Mouse (Mus musculus) adrenal gland, postnatal 10 days (tissue): ENCODE measurements around the gene Pdcd6ip. TPM values are rescaled to one million over a fixed set of nuclear protein-coding genes. Genes with fewer than 3 reads are reported as not detected.
"Not testable (repeated sequence)": the region's sequence is repeated elsewhere in the genome, so short reads cannot be mapped to it uniquely, and the experiment has no call there.

Source experiments
- DNase-seq: peaks from one replicate; pipeline ENCODE4 v3.0.0; 2021; ENCODE audit warnings: mixed read lengths
- long read RNA-seq, 2 experiments: library from polyadenylated mRNA; stranded (forward); transcript quantifications; one replicate each; pipeline ENCODE4 v2.0.0; 2021
- total RNA-seq, 2 experiments: library from RNA; stranded (reverse); gene quantifications; 2 replicates each; pipeline ENCODE4 v1.2.3; 2021

The Pdcd6ip gene
- 100 to 1,000 TPM; 107 to 110 TPM for total RNA-seq
- long read RNA-seq, experiment 1, full-length matches to known transcripts: 27 of 59 reads
- long read RNA-seq, experiment 1, partial matches to known transcripts: 18 of 59 reads
- long read RNA-seq, experiment 1, other reads (novel, unspliced or antisense): 14 of 59 reads
- long read RNA-seq, experiment 2, full-length matches to known transcripts: 32 of 63 reads
- long read RNA-seq, experiment 2, partial matches to known transcripts: 8 of 63 reads
- long read RNA-seq, experiment 2, other reads (novel, unspliced or antisense): 23 of 63 reads

DNA sequence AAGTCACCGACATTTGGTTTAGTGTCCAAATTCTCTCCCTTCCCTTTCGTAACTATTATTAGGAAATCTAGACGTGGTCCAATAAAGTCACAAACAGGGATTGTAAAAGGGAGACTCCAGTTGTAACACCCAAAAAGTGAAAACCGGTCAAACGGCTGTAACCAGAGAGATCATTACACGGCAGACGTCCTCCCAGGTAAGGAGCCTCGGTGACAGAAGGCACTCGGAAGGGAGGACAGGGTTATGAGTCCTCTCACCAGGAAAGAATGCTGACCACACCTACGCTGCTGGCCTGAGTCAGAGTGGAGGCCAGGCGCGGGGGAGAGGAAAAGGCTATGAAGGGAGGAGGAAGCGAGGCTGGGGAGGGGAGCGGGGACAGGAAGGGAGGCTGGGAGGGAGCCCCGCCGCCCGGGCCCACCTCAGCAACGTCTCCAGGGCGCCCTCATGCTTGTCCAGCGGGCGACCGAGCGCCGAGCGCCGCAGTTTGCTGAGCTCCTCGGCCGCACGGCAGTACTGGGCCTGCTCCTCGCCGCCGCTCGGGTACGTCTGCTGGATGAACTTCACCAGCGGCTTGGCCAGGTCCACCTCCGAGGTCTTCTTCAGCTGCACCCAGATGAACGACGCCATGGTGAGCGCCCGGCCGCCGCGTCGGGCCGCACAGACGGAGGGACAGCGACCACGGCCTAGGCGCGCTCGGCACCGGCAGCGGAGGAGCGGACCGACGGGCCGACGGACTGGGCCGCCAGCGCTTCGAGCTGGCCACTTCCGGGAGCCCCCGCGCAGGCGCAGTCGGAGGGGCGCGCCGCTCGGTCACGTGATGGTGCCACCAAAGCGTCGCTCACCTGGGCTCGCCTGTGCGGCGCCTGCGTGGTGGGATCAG, at the start of gene Pdcd6ip:
Gene Pdcd6ip (minus strand): TSS at position 779 of the 880 bp plus-strand sequence.
- peak; percentile 96 for DNase-seq

DNA sequence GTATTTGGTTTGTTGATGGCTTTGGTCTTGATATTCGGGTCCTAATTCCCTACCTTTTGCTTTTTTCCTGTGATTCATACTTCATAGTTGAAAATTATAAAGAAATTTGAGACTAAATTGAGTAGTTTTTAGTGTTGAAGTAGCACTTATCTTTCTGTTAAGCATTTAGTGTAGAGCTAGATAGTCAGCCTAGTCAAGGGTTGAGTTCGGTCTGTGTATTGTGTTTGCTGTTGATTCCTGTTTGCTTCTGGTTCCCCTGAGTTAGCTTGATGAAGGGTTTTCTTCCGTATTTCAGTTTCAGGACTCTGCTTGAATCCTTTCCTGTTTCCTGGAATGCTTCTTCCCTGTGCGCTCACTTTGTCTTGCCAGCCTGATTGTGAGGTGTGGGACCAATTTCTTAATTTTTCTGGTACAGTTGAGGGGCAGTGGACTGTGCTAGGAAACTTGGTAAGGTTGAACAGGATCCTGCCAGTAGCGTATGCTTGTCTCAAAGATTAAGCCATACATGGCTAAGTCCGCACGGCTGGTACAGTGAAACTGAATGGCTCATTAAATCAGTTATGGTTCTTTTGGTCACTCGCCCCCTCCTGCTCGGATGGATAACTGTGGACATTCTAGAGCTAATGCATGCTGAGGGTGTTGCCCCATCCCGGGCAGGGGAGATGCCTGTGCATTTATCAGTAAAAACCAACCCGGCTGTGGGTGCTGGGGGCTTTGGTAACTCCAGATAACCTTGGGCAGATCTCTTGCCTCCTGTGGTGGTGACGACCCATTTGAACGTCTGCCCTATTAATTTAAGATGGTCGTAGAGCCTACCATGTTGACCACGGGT, 48.0 kb upstream of the Pdcd6ip start:
- DNase-seq: no peak

DNA sequence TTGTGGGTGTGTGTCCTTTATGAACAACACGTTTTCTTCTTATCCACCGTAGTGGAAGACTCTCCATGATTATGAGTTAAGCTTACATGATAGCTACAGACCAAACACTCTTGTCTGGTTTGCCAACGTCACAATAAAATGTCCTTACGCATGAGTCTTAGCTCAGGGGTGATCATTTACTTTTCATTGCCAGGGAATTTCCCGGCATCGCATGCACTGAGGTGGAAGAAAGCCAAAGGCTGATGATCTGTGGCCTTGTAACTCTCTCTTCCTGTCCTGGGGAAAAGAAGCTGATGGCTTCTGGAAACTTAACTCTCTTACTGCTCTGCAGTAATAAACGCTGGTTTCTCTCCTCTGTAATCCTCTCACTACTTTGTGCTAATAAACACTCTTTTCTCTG, 41.3 kb upstream of the Pdcd6ip start:
- peak; percentile 73 for DNase-seq

DNA sequence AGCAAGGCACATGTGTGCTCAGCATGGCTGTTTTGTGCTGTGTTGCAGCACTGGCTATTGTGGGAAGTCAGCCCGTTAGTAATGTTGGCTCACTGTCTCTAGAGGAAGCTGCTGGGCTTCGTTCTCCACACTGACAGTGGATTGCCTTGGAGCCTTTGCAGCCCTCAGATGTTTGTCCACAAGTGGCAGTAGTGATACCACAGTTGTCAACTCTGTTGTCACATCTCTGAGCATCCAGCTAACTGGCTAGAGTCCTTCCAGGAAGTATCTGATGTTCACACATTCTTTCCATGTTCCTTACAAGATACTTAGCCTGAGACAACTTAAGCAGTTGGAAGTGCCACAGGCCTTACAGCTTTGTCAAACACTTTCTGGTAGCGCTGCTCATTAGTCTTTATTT, 35.2 kb upstream of the Pdcd6ip start:
- DNase-seq: no peak

DNA sequence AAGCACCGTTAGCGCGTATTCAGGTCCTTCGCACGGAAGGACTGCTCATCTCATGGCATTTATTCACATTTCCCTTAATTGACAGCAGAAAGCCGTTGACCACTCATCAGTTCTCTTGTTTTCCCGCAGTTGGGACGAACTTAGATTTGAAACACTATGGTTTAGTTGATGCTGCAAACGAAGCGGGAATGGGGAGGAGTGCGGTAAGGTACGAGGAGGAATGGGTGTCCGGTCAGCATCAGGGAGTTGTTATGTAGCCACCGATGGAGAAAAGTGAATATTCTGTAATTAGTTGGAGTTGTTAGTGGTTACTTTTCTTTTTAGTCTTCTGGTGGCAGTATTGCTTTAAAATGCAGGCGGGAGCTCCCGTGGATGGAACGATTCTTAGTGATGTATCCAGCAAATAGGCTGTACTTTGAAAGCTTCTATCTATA, 34.3 kb upstream of the Pdcd6ip start:
- peak; percentile 23 for DNase-seq

DNA sequence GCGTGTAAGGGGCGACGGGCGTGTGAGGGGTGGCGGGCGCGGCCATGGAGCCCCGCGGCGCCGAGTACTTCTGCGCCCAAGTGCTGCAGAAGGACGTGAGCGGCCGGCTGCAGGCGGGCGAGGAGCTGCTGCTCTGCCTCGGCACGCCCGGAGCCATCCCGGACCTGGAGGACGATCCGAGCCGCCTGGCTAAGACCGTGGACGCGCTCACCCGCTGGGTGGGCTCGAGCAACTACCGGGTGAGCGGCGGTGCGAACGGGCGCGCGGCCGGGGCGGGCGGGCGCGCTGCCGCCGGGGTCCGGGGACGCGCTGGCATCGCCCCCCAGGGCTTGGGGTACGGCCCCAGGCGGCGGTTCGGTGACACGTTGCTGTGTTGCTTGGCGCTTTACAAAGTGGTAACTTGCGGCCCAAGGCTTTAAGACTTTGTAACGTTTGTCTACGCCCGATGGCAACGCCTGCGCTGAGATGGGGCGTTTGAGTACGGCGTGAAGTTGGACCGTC, 33.6 kb upstream of the Pdcd6ip start:
- peak; percentile 64 for DNase-seq

DNA sequence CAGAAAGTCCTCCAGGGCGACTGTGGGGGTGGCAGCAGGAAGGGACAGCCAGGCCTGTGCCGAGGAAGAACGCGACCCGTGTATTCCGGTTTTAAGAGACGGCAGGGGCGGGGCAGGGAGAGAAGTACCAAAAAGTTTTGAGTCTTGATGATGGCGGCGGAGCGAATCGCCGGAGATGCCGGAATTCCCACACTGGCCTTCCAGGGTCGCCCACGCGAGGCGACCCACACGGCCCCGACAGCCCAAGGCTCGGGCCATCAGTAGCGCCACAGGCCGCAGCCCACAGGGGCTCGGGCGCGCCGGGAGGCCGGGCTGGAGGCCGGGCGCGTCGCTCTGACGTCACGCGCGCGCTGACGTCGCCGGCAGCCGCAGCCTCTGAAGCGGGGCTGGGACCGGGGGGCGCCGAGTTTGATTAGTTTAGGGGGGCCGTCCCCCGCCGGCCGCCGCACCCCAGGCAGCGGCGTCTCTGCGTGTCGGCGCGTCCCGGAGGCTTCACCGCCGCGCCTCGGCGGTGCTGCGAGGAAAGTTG, 33.1 kb upstream of the Pdcd6ip start, which contains the start of gene Clasp2:
Gene Clasp2 (plus strand): TSS at position 366 of the 529 bp plus-strand sequence.
- peak; percentile 85 for DNase-seq

DNA sequence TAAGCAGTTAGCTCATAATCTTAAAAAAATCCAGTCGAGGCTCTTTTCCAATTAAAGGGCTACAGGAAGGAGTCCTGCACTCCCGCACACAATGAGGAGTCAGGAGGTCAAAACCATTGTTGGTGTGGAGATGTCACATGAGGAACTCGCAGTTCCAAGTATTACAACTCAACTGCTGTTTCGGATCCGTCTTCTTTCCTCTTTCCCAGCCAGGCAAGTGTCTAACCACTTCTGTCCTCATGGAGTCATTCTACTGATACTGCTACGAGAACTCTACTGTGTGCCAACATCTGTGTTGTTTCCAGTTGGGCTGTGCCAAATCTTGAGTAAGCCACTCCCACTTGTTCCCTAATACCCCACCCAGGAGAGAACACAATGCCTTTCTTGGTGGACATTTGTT, 30.9 kb upstream of the Pdcd6ip start:
- DNase-seq: no peak

DNA sequence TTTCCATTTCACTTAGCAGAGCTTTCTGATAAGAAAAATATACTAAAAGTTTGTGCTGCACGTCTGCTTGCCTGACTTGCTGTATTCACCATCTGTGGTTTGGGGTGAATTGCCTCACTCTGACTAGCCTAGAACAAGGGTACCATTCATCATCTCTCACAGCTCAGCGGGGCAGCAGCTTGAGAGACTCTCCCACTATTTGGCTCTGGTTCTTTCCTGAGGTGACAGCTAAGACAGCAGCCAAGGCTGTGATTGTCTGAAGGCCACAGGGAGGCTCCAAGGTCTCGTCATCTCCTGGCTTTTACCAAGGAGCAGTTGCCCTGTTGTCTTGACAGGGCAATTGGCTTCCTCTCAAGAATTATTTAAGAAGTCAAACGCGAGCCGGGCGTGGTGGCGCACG, 30.0 kb upstream of the Pdcd6ip start:
- peak; percentile 40 for DNase-seq

DNA sequence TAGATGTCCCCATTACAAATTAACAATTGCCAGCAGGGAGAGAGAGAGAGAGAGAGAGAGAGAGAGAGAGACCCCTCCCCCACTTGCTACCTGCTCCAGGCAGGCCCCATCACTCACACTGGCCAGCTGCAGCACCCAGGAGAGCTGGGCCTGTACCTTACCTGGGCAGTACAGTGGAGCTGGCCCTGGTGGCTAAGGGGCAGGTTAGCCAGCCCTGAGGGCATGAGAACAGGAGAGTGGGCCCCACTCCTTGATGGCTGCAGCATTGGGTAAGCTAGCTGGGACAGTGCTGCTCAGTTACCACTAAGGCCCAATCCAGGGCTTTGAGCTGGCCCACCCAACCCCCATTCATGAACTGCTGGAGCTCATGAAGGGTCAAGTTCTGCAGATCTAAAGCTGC, 27.9 kb upstream of the Pdcd6ip start:
- DNase-seq: no peak

DNA sequence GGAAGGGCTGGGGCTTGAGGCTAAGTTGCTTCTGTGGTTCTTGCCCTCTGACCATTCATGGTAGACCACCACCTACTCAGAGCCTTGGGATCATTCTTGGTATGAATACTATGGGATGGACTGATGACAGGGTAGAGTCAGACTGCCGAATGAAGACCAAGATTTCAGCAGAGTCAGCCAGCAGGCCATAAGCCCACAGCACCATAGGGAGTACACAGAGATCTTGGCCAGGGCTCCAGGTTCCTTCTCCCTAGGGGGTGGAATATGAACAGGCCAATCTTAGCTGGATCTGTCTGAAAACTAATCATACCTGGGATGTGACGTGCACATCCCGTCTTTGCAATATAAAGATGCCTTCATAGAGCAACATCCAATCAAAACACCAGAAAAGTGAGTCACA, 23.5 kb upstream of the Pdcd6ip start:
- DNase-seq: peak; percentile 26

DNA sequence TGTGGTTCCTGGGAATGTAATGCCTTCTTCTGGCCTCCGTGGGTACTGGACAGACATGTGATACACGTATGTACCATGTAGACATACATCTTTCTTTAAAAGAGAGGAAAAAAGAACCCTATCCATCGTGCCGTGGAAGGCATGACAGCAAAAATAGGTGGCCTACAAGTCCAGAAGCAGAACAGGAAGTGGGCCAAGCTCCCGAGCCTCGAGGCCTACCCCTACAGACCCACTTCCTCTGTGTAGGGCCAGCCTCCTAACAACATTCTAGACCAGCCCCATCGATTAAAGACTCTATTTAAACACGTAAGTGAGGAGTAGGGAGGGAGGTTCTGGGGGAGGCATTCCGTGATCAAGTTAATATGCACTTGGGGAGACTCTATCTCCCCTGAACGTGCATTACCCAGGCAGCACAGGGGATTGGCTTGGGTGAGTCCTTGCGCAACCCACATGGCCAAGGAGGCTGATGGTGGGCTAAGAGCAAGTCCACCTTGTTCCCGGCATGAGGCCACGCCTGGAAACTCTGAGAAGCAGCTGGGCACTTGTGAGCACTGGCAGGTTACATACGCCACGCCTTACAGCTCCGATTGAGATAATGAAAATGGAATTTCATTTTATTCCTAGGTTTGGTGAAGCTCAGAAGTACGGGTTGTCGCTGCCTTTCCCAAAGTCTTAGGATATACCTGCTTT, 19.1 kb upstream of the Pdcd6ip start:
- no peak for DNase-seq

DNA sequence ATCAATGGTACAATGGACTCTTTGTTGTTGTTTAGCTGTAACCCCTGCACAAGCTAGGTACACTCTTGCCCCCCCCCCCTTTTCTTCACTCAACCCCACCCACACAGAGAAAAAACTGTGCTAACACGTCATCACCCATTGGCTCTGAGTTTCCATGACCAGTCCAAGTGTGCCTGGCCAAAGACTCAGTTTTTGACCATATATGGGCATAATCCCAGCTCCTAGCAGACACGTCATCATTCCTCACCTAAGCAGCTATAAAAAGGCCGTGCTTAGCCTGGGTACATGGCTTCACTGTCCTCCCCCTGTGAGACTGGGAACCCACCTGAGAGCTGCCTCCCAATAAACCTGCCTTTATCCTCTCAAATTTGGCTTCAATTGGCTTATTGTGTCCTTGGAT, 18.1 kb upstream of the Pdcd6ip start:
- no peak for DNase-seq

DNA sequence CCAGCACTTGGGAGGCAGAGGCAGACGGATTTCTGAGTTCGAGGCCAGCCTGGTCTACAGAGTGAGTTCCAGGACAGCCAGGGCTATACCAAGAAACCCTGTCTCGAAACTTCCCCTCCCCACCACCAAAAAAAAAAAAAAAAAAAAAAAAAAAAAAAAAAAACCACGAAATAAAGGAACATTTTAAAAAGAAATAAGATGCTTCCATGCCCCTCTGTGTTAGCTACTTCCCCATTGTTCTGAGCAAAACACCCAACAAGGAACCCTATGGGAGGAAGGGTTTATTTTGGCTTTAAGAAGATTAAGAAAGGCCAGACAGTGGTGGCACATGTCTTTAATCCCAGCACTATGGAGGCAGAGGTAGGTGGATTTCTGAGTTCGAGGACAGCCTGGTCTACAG, 17.6 kb upstream of the Pdcd6ip start:
- not testable (repeated sequence) for DNase-seq

DNA sequence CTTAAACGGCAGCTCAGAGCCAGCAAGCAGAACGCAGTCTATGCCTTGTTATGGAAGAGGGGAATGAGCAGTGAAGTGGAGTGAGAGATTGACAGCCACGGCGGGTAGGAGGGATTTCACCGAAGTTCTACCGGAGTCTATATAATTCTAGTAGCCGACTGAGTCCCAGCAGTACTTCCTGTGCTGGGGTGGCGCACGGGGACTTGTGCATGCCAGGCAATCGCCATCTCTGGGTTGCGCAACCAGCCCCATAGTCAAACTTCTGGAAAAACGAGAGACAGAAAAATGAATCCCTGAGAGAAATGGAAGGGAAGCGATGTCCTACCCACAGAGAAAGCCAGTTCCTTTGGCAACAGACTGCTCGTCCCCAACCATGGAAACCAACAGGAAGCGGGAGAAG, 16.6 kb upstream of the Pdcd6ip start:
- DNase-seq: no peak

DNA sequence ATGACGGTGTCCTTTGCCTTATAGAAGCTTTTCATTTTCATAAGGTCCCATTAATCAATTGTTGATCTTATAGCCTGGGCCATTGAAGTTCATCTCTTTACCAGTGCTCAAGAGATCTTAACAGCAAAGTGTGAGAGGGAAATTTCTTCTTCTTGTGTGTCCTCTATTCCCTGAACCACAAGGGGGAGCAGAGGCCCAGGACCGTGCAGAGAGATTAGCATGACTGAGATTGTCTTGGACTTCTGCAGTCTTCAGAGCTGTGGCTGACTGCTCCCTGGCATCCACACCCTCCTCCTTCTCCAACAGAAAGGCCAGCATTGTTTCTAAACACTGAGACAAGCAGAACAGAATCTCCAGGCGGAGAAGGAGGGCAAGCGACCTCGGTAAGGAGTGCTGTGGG, 11.0 kb upstream of the Pdcd6ip start:
- peak; percentile 54 for DNase-seq

DNA sequence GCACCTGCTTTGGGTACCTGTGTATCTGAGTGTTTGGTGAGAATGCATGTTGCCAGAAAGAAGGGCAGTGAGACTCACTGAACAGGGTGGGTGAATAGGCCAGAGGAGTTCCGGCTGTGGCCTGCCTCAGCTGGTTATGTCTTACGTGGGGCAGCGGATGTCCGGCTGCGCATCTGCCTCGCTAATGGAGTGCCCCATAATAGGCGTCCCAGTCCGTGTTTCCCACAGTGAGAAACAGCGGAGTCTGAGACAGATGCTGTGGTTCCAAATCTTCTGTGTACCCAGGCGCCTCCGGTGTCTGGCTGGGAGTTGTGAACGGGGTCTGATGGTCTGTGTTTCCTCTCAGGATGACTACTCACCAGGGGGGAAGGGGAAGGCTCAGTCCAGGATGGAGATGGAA, 2.8 kb upstream of the Pdcd6ip start:
- DNase-seq: no peak

DNA sequence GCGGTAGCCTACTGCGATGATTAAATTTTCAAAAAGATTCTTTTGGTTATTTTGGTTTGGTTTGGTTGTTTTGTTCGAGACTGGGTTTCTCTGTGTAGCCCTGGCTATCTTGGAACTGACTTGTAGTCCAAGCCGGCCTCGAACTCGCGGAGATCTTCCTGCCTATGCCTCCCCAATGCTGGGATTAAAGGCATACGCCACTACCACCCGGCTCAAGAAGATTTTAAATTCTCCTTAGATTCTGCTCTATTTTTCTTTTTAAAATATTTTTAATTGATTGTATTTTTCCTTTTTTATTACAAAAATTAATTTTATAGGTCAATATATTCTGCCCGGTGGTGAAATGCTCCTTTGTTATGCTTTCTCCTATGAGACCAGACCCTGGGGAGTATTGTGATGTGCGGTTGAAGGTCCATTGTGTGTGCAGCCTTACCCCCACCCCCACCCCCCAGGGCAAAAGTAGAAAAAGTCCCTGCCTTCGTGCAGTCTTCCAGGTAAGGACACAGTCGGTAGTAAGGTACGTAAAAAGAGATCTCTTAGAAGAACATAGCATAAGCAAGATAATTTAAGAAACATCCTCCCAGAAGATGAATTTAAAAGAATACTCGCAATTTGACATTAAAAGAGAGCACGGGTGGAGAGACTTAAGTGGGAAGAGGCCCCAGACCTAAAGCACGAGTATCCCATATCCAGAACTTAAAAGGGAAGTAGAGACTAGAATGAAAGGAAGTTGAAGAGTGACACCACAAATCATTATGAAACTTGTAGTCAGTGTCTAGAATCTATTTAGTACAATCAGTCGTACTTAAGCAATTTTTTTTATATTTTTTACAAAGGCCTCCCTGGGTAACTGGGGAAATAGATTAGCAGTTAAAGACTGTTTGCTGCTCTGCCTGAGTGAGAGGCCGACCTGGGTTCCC, 562 bp upstream of the Pdcd6ip start:
- no peak for DNase-seq

DNA sequence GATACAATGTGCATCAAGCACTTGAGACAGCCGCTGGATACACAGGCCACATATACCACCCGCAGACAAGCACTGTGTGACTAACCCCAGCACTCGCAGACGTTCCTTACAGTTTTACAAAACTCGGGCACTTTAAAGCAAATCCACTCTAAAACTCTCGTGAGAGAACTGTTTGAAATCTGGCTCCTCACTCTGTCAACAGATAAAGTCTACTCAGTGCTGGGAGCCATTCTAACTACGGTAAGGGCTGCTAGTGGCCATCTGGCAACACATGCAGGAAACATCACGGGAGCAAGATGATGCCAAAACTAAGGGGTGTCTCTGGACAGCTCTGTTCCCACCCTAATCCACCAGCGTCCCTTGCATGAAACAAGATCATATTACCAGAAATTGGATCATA, 1.2 kb downstream of the Pdcd6ip start:
- DNase-seq: no peak

DNA sequence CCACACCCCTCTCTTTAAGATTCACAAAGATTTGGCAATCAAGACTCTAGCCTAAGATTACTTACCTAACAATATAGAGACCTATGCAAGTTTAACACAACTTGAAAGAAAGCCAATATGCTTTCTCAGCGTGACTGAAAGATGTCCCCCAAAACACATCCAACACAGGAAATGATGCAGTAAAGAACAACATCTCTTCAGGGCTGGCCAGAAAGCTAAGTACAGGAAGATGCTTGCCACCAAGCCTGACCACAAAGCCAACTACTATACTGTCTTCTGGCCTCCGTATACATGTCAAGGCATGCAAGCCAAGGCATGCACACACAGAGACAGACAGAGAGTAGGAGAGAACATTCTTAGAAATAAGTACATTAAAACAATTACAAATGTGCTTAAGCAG, 2.0 kb downstream of the Pdcd6ip start:
- no peak for DNase-seq
